Mouse (Mus musculus): ENCODE measurements around the gene Efl1. TPM values are rescaled to one million over a fixed set of nuclear protein-coding genes. Genes with fewer than 3 reads are reported as not detected.

Gene Efl1
- polyA plus RNA-seq (2015; fragmentation: Nextera tagmentation; extraction: Ambion mirVana), result 10.8 and 11.9 TPM in 2 replicates

GRCm38 (mm10) chr7:82648353-82649080 lies at the start of gene Efl1, which contains the start of gene Saxo2:
TSS of gene Efl1 (plus strand) at chr7:82648614.
TSS of gene Saxo2 (minus strand) at chr7:82648528.
- peak within 1 kb of the TSS; percentile 29; the same call in 1 of the 2 replicates for H3K27ac ChIP-seq
- H3K36me3 ChIP-seq, result peaks cover 6% of the 10 kb centered on the region
- H3K4me1 ChIP-seq (replicated peaks), result peaks cover 18% of the 10 kb centered on the region
- ATAC-seq (ENCODE audit: low read depth) (peak; percentile 97), DNase-seq (peak; percentile 90)
- H3K4me2 ChIP-seq, result peak within 1 kb of the TSS; percentile 80
- H3K9ac ChIP-seq, result peak within 1 kb of the TSS; percentile 79
- WGBS (ENCODE audit: insufficient replicate concordance), result under 1% methylated on average over 46 of the region's 46 CpGs
- peak within 1 kb of the TSS; percentile 77 for H3K4me3 ChIP-seq (replicated peaks)
- H3K9me3 ChIP-seq (replicated peaks), result no peaks in the 10 kb centered on the region
- H3K27me3 ChIP-seq, result no peaks in the 10 kb centered on the region

GRCm38 (mm10) chr7:82602008-82602407 lies 46.4 kb upstream of the Efl1 start:
- Histone ChIP-seq H3K4me3 (replicated peaks) (no peak overlapping the region), H3K4me1 (replicated peaks) (no peaks in the 10 kb centered on the region), H3K27ac (no peak overlapping the region), H3K9me3 (replicated peaks) (no peaks in the 10 kb centered on the region), H3K27me3 (no peaks in the 10 kb centered on the region), H3K4me2 (no peak overlapping the region), H3K36me3 (no peaks in the 10 kb centered on the region), H3K9ac (no peak overlapping the region)
- ATAC-seq (ENCODE audit: low read depth) (no peak), DNase-seq (no peak)
- 7% methylated on average over 4 of the region's 4 CpGs for WGBS (ENCODE audit: insufficient replicate concordance)

- no peak overlapping the region for H3K27ac ChIP-seq
- no peaks in the 10 kb centered on the region for H3K9me3 ChIP-seq (replicated peaks)
- H3K9ac ChIP-seq, result no peak overlapping the region
- 71% methylated on average over 6 of the region's 6 CpGs for WGBS (ENCODE audit: insufficient replicate concordance)
- H3K4me2 ChIP-seq, result no peak overlapping the region
- no peaks in the 10 kb centered on the region for H3K36me3 ChIP-seq
- DNase-seq (no peak), ATAC-seq (ENCODE audit: low read depth) (no peak)
- H3K4me3 ChIP-seq (replicated peaks), result no peak overlapping the region
- no peaks in the 10 kb centered on the region for H3K27me3 ChIP-seq
- no peaks in the 10 kb centered on the region for H3K4me1 ChIP-seq (replicated peaks)
Measured at GRCm38 (mm10) chr7:82605425-82605824, 43.0 kb upstream of the Efl1 start.

- Histone ChIP-seq H3K9me3 (replicated peaks) (no peaks in the 10 kb centered on the region), H3K4me1 (replicated peaks) (no peaks in the 10 kb centered on the region), H3K4me2 (no peak overlapping the region), H3K4me3 (replicated peaks) (no peak overlapping the region), H3K27me3 (no peaks in the 10 kb centered on the region), H3K27ac (no peak overlapping the region), H3K9ac (no peak overlapping the region), H3K36me3 (no peaks in the 10 kb centered on the region)
- ATAC-seq (ENCODE audit: low read depth) (no peak), DNase-seq (no peak)
- WGBS (ENCODE audit: insufficient replicate concordance), result 44% methylated on average over 3 of the region's 3 CpGs
Measured at GRCm38 (mm10) chr7:82609629-82610028, 38.8 kb upstream of the Efl1 start.

- H3K4me3 ChIP-seq (replicated peaks), result no peak overlapping the region
- H3K36me3 ChIP-seq, result no peaks in the 10 kb centered on the region
- H3K4me2 ChIP-seq, result no peak overlapping the region
- no peaks in the 10 kb centered on the region for H3K27me3 ChIP-seq
- H3K4me1 ChIP-seq (replicated peaks), result no peaks in the 10 kb centered on the region
- DNase-seq, result peak; percentile 18
- WGBS (ENCODE audit: insufficient replicate concordance), result 14% methylated on average over 7 of the region's 7 CpGs
- no peaks in the 10 kb centered on the region for H3K9me3 ChIP-seq (replicated peaks)
- ATAC-seq (ENCODE audit: low read depth), result no peak
- H3K27ac ChIP-seq, result no peak overlapping the region
- no peak overlapping the region for H3K9ac ChIP-seq
Measured at GRCm38 (mm10) chr7:82625342-82625741, 23.1 kb upstream of the Efl1 start.

- H3K4me2 ChIP-seq, result no peak overlapping the region
- no peaks in the 10 kb centered on the region for H3K9me3 ChIP-seq (replicated peaks)
- H3K4me1 ChIP-seq (replicated peaks), result peaks cover 18% of the 10 kb centered on the region
- H3K27me3 ChIP-seq, result no peaks in the 10 kb centered on the region
- no peak overlapping the region for H3K9ac ChIP-seq
- no peak for ATAC-seq (ENCODE audit: low read depth)
- H3K4me3 ChIP-seq (replicated peaks), result no peak overlapping the region
- DNase-seq, result no peak
- 75% methylated on average over 3 of the region's 3 CpGs for WGBS (ENCODE audit: insufficient replicate concordance)
- H3K27ac ChIP-seq, result no peak overlapping the region
- peaks cover 5% of the 10 kb centered on the region for H3K36me3 ChIP-seq
Measured at GRCm38 (mm10) chr7:82647183-82647582, 1.2 kb upstream of the Efl1 start.

GRCm38 (mm10) chr7:82647909-82648308 lies 505 bp upstream of the Efl1 start:
- H3K4me3 ChIP-seq (replicated peaks), result peak overlapping the region; percentile 77
- no peaks in the 10 kb centered on the region for H3K9me3 ChIP-seq (replicated peaks)
- peaks cover 6% of the 10 kb centered on the region for H3K36me3 ChIP-seq
- WGBS (ENCODE audit: insufficient replicate concordance), result 26% methylated on average over 4 of the region's 4 CpGs
- H3K27me3 ChIP-seq, result no peaks in the 10 kb centered on the region
- H3K9ac ChIP-seq, result peak overlapping the region; percentile 79
- no peak for ATAC-seq (ENCODE audit: low read depth)
- no peak overlapping the region for H3K27ac ChIP-seq
- no peak for DNase-seq
- peak overlapping the region; percentile 80 for H3K4me2 ChIP-seq
- peaks cover 18% of the 10 kb centered on the region for H3K4me1 ChIP-seq (replicated peaks)

- Histone ChIP-seq H3K27ac (no peak overlapping the region; the same call in 1 of the 2 replicates), H3K4me1 (replicated peaks) (peaks cover 18% of the 10 kb centered on the region), H3K4me2 (peak overlapping the region; percentile 80), H3K36me3 (peaks cover 6% of the 10 kb centered on the region), H3K27me3 (no peaks in the 10 kb centered on the region), H3K9ac (peak overlapping the region; percentile 79), H3K4me3 (replicated peaks) (peak overlapping the region; percentile 77), H3K9me3 (replicated peaks) (no peaks in the 10 kb centered on the region)
- WGBS (ENCODE audit: insufficient replicate concordance), result 14% methylated on average over 6 of the region's 6 CpGs
- DNase-seq (no peak), ATAC-seq (ENCODE audit: low read depth) (0 out of 2 replicates have a peak, but pooled peaks have one; percentile 2)
Measured at GRCm38 (mm10) chr7:82649081-82649445, 649 bp downstream of the Efl1 start.

- H3K27me3 ChIP-seq, result no peaks in the 10 kb centered on the region
- no peak overlapping the region for H3K4me3 ChIP-seq (replicated peaks)
- H3K9ac ChIP-seq, result no peak overlapping the region
- DNase-seq (no peak), ATAC-seq (ENCODE audit: low read depth) (no peak)
- H3K4me1 ChIP-seq (replicated peaks), result no peaks in the 10 kb centered on the region
- no peak overlapping the region for H3K27ac ChIP-seq
- no peak overlapping the region for H3K4me2 ChIP-seq
- peaks cover 45% of the 10 kb centered on the region for H3K36me3 ChIP-seq
- WGBS (ENCODE audit: insufficient replicate concordance), result 69% methylated on average over 3 of the region's 3 CpGs
- H3K9me3 ChIP-seq (replicated peaks), result no peaks in the 10 kb centered on the region
Measured at GRCm38 (mm10) chr7:82664604-82665003, 16.2 kb downstream of the Efl1 start.

GRCm38 (mm10) chr7:82676001-82676400 lies 27.6 kb downstream of the Efl1 start:
- no peak overlapping the region for H3K4me2 ChIP-seq
- H3K4me3 ChIP-seq (replicated peaks), result no peak overlapping the region
- no peak overlapping the region for H3K9ac ChIP-seq
- peaks cover 45% of the 10 kb centered on the region for H3K36me3 ChIP-seq
- DNase-seq (no peak), ATAC-seq (ENCODE audit: low read depth) (no peak)
- H3K4me1 ChIP-seq (replicated peaks), result no peaks in the 10 kb centered on the region
- WGBS (ENCODE audit: insufficient replicate concordance), result 74% methylated on average over 5 of the region's 5 CpGs
- no peak overlapping the region for H3K27ac ChIP-seq
- H3K9me3 ChIP-seq (replicated peaks), result no peaks in the 10 kb centered on the region
- H3K27me3 ChIP-seq, result no peaks in the 10 kb centered on the region

GRCm38 (mm10) chr7:82676834-82677233 lies 28.4 kb downstream of the Efl1 start:
- H3K27ac ChIP-seq, result no peak overlapping the region
- no peak for ATAC-seq (ENCODE audit: low read depth)
- no peak overlapping the region for H3K9ac ChIP-seq
- H3K4me2 ChIP-seq, result no peak overlapping the region
- 75% methylated on average over 6 of the region's 6 CpGs for WGBS (ENCODE audit: insufficient replicate concordance)
- no peaks in the 10 kb centered on the region for H3K9me3 ChIP-seq (replicated peaks)
- H3K36me3 ChIP-seq, result peaks cover 45% of the 10 kb centered on the region
- no peak overlapping the region for H3K4me3 ChIP-seq (replicated peaks)
- no peaks in the 10 kb centered on the region for H3K27me3 ChIP-seq
- no peak for DNase-seq
- H3K4me1 ChIP-seq (replicated peaks), result no peaks in the 10 kb centered on the region

GRCm38 (mm10) chr7:82679901-82680300 lies 31.5 kb downstream of the Efl1 start:
- DNase-seq, result no peak
- Histone ChIP-seq H3K9me3 (replicated peaks) (no peaks in the 10 kb centered on the region), H3K9ac (no peak overlapping the region), H3K36me3 (peaks cover 33% of the 10 kb centered on the region), H3K4me2 (no peak overlapping the region), H3K4me3 (replicated peaks) (no peak overlapping the region), H3K27me3 (no peaks in the 10 kb centered on the region), H3K4me1 (replicated peaks) (no peaks in the 10 kb centered on the region), H3K27ac (no peak overlapping the region)
- WGBS (ENCODE audit: insufficient replicate concordance), result 85% methylated on average over 5 of the region's 5 CpGs
- no peak for ATAC-seq (ENCODE audit: low read depth)

All from liver, embryonic 13.5 days (tissue).